Mouse (Mus musculus) midbrain, embryonic 15.5 days (tissue): Measurements from ENCODE around the gene Ewsr1. TPM values are rescaled to one million over a fixed set of nuclear protein-coding genes. Genes with fewer than 3 reads are reported as not detected.

Source experiments
- ATAC-seq: fragments of 200-750 bp; cut with Nextera tagmentation; replicated peaks from 2 replicates; pipeline ENCODE4 v1.8.0; 2017; ENCODE audit warnings: moderate TSS enrichment
- H3K27ac ChIP-seq: fragments of 300-500 bp; sonication (generic); 2 replicates; pipeline ENCODE4 v1.5.1; 2015; ENCODE audit warnings: mild to moderate bottlenecking, inconsistent platforms
- H3K27me3 ChIP-seq: fragments of 300-500 bp; sonication (generic); replicated peaks from 2 replicates; pipeline ENCODE4 v1.6.1; 2015; ENCODE audit warnings: inconsistent platforms
- H3K36me3 ChIP-seq: fragments of 300-500 bp; sonication (generic); replicated peaks from 2 replicates; pipeline ENCODE4 v1.6.1; 2015; ENCODE audit warnings: inconsistent platforms
- H3K4me1 ChIP-seq: fragments of 300-500 bp; sonication (generic); 2 replicates; pipeline ENCODE4 v1.6.1; 2015; ENCODE audit warnings: inconsistent platforms
- H3K4me2 ChIP-seq: fragments of 300-500 bp; sonication (generic); 2 replicates; pipeline ENCODE4 v1.6.1; 2015; ENCODE audit warnings: inconsistent platforms, mild to moderate bottlenecking, moderate library complexity
- H3K4me3 ChIP-seq: fragments of 300-500 bp; sonication (generic); 2 replicates; pipeline ENCODE4 v1.5.1; 2015; ENCODE audit warnings: mild to moderate bottlenecking, inconsistent platforms
- H3K9ac ChIP-seq: fragments of 300-500 bp; sonication (generic); 2 replicates; pipeline ENCODE4 v1.6.1; 2015; ENCODE audit warnings: mild to moderate bottlenecking, inconsistent platforms
- H3K9me3 ChIP-seq: fragments of 300-500 bp; sonication (generic); 2 replicates; pipeline ENCODE4 v1.6.1; 2016; ENCODE audit warnings: inconsistent platforms
- WGBS: fragments of 180-500 bp; shearing (Covaris S2); methylation state at CpG from one replicate; pipeline ENCODE4 v1.1.7; 2015; ENCODE audit warnings: mixed read lengths; 5-methylcytosine and 5-hydroxymethylcytosine counted together
- polyA plus RNA-seq: library from polyadenylated mRNA; unstranded; fragments of >200 nt; fragmentation: Nextera tagmentation; extraction: Ambion mirVana; gene quantifications from 2 replicates; pipeline ENCODE4 v1.2.1, GENCODE M21; 2015

Ewsr1 gene
- polyA plus RNA-seq, 1 experiment from 2014 or later: 635 TPM

- Histone ChIP-seq H3K9ac (no peak overlapping the region), H3K4me1 (peaks cover 22% of the 10 kb centered on the region), H3K36me3 (no peaks in the 10 kb centered on the region), H3K4me2 (no peak overlapping the region), H3K9me3 (no peaks in the 10 kb centered on the region), H3K27me3 (peaks cover 29% of the 10 kb centered on the region), H3K27ac (no peak overlapping the region), H3K4me3 (no peak overlapping the region)
- 94% methylated on average over 14 of the region's 14 CpGs for WGBS
- ATAC-seq: no peak
Observed at GRCm38 (mm10) chr11:5054151-5054550, 44.9 kb downstream of the Ewsr1 start.

GRCm38 (mm10) chr11:5052200-5052854 lies 46.7 kb downstream of the Ewsr1 start:
- no peak for ATAC-seq
- no peak overlapping the region for H3K9ac ChIP-seq

GRCm38 (mm10) chr11:5051629-5052028 lies 47.4 kb downstream of the Ewsr1 start:
- H3K27ac ChIP-seq: no peak overlapping the region
- H3K4me1 ChIP-seq: peaks cover 6% of the 10 kb centered on the region
- H3K4me3 ChIP-seq: no peak overlapping the region
- no peaks in the 10 kb centered on the region for H3K36me3 ChIP-seq
- no peaks in the 10 kb centered on the region for H3K9me3 ChIP-seq
- H3K27me3 ChIP-seq: peaks cover 9% of the 10 kb centered on the region
- no peak overlapping the region for H3K9ac ChIP-seq
- WGBS: 79% methylated on average over 10 of the region's 10 CpGs
- no peak for ATAC-seq
- H3K4me2 ChIP-seq: no peak overlapping the region

More at GRCm38 (mm10) chr11:5052200-5052854, 46.7 kb downstream of the Ewsr1 start:
- Histone ChIP-seq H3K9me3 (no peaks in the 10 kb centered on the region), H3K27ac (no peak overlapping the region), H3K4me3 (no peak overlapping the region), H3K36me3 (no peaks in the 10 kb centered on the region), H3K4me1 (peaks cover 7% of the 10 kb centered on the region), H3K4me2 (no peak overlapping the region), H3K27me3 (peaks cover 16% of the 10 kb centered on the region)
- 80% methylated on average over 10 of the region's 10 CpGs for whole genome bisulfite sequencing

GRCm38 (mm10) chr11:5046321-5046926 lies 52.6 kb downstream of the Ewsr1 start:
- no peaks in the 10 kb centered on the region for H3K9me3 ChIP-seq
- peaks cover 12% of the 10 kb centered on the region for H3K36me3 ChIP-seq
- no peak overlapping the region for H3K4me3 ChIP-seq
- no peak overlapping the region for H3K27ac ChIP-seq
- H3K4me2 ChIP-seq: no peak overlapping the region
- no peaks in the 10 kb centered on the region for H3K4me1 ChIP-seq
- H3K9ac ChIP-seq: no peak overlapping the region
- ATAC-seq: no peak
- H3K27me3 ChIP-seq: no peaks in the 10 kb centered on the region
- WGBS: 51% methylated on average over 12 of the region's 12 CpGs

GRCm38 (mm10) chr11:5042645-5043381 lies 56.3 kb downstream of the Ewsr1 start:
- Histone ChIP-seq H3K36me3 (peaks cover 23% of the 10 kb centered on the region), H3K4me1 (no peaks in the 10 kb centered on the region), H3K9ac (no peak overlapping the region), H3K27ac (no peak overlapping the region), H3K4me3 (no peak overlapping the region), H3K4me2 (no peak overlapping the region), H3K27me3 (no peaks in the 10 kb centered on the region), H3K9me3 (no peaks in the 10 kb centered on the region)
- WGBS: 94% methylated on average over 8 of the region's 8 CpGs
- ATAC-seq: no peak

- peaks cover 36% of the 10 kb centered on the region for H3K36me3 ChIP-seq
- H3K9ac ChIP-seq: no peak overlapping the region
- no peaks in the 10 kb centered on the region for H3K9me3 ChIP-seq
- no peak overlapping the region for H3K4me3 ChIP-seq
- no peak overlapping the region for H3K4me2 ChIP-seq
- ATAC-seq: no peak
- H3K27me3 ChIP-seq: no peaks in the 10 kb centered on the region
- WGBS: 83% methylated on average over 18 of the region's 18 CpGs
- H3K27ac ChIP-seq: no peak overlapping the region
- H3K4me1 ChIP-seq: no peaks in the 10 kb centered on the region
Observed at GRCm38 (mm10) chr11:5041144-5041780, 57.8 kb downstream of the Ewsr1 start.

GRCm38 (mm10) chr11:5040585-5040984 lies 58.5 kb downstream of the Ewsr1 start:
- Histone ChIP-seq H3K4me2 (no peak overlapping the region), H3K36me3 (peaks cover 43% of the 10 kb centered on the region), H3K9me3 (no peaks in the 10 kb centered on the region), H3K4me1 (no peaks in the 10 kb centered on the region), H3K27me3 (no peaks in the 10 kb centered on the region), H3K27ac (no peak overlapping the region), H3K4me3 (no peak overlapping the region), H3K9ac (no peak overlapping the region)
- no peak for ATAC-seq
- 93% methylated on average over 5 of the region's 5 CpGs for WGBS

- 92% methylated on average over 8 of the region's 8 CpGs for WGBS
- Histone ChIP-seq H3K4me2 (no peak overlapping the region), H3K4me1 (no peaks in the 10 kb centered on the region), H3K4me3 (no peak overlapping the region), H3K27me3 (no peaks in the 10 kb centered on the region), H3K36me3 (peaks cover 66% of the 10 kb centered on the region), H3K9ac (no peak overlapping the region), H3K9me3 (no peaks in the 10 kb centered on the region), H3K27ac (no peak overlapping the region)
- ATAC-seq: no peak
Observed at GRCm38 (mm10) chr11:5037146-5037854, 61.8 kb downstream of the Ewsr1 start.

GRCm38 (mm10) chr11:5035421-5035820 lies 63.6 kb downstream of the Ewsr1 start:
- no peak overlapping the region for H3K27ac ChIP-seq
- no peaks in the 10 kb centered on the region for H3K4me1 ChIP-seq
- H3K36me3 ChIP-seq: peaks cover 74% of the 10 kb centered on the region
- H3K27me3 ChIP-seq: no peaks in the 10 kb centered on the region
- no peak overlapping the region for H3K4me3 ChIP-seq
- no peak overlapping the region for H3K9ac ChIP-seq
- 86% methylated on average over 4 of the region's 4 CpGs for WGBS
- no peaks in the 10 kb centered on the region for H3K9me3 ChIP-seq
- ATAC-seq: no peak
- no peak overlapping the region for H3K4me2 ChIP-seq

- Histone ChIP-seq H3K9ac (no peak overlapping the region), H3K4me1 (no peaks in the 10 kb centered on the region), H3K4me3 (no peak overlapping the region), H3K4me2 (no peak overlapping the region), H3K9me3 (no peaks in the 10 kb centered on the region), H3K27me3 (no peaks in the 10 kb centered on the region), H3K36me3 (peaks cover 77% of the 10 kb centered on the region), H3K27ac (no peak overlapping the region)
- no peak for ATAC-seq
- WGBS: 94% methylated on average over 3 of the region's 3 CpGs
Observed at GRCm38 (mm10) chr11:5033136-5033535, 65.9 kb downstream of the Ewsr1 start.

GRCm38 (mm10) chr11:5032706-5033105 lies 66.4 kb downstream of the Ewsr1 start:
- Histone ChIP-seq H3K9ac (no peak overlapping the region), H3K27ac (no peak overlapping the region), H3K36me3 (peaks cover 73% of the 10 kb centered on the region), H3K27me3 (no peaks in the 10 kb centered on the region), H3K4me2 (no peak overlapping the region), H3K9me3 (no peaks in the 10 kb centered on the region), H3K4me3 (no peak overlapping the region), H3K4me1 (no peaks in the 10 kb centered on the region)
- no peak for ATAC-seq
- 95% methylated on average over 10 of the region's 10 CpGs for WGBS

- no peaks in the 10 kb centered on the region for H3K9me3 ChIP-seq
- no peak overlapping the region for H3K27ac ChIP-seq
- WGBS: 94% methylated on average over 7 of the region's 7 CpGs
- H3K9ac ChIP-seq: no peak overlapping the region
- H3K36me3 ChIP-seq: peaks cover 64% of the 10 kb centered on the region
- H3K4me1 ChIP-seq: no peaks in the 10 kb centered on the region
- no peak overlapping the region for H3K4me2 ChIP-seq
- H3K27me3 ChIP-seq: no peaks in the 10 kb centered on the region
- ATAC-seq: no peak
- no peak overlapping the region for H3K4me3 ChIP-seq
Observed at GRCm38 (mm10) chr11:5028228-5028627, 70.8 kb downstream of the Ewsr1 start.
